Mouse (Mus musculus) gonadal fat pad, adult 2 months (tissue): ENCODE measurements around the gene Zfp92. TPM values are rescaled to one million over a fixed set of nuclear protein-coding genes. Genes with fewer than 3 reads are reported as not detected.
"Not testable (repeated sequence)": the region's sequence is repeated elsewhere in the genome, so short reads cannot be mapped to it uniquely, and the experiment has no call there.

ENCODE experiments used
- DNase-seq: peaks from one replicate; pipeline ENCODE4 v3.0.0-alpha.2; 2012; ENCODE audit warnings: low read depth
- polyA plus RNA-seq: library from polyadenylated mRNA; depleted of rRNA; stranded (reverse); fragments of >200 nt; gene quantifications from 2 replicates; pipeline ENCODE4 v1.2.3, GENCODE M21; 2012; rRNA removed

Gene Zfp92
- 0.09 and 0.12 TPM in 2 replicates for polyA plus RNA-seq

- no peak for DNase-seq
Observed at GRCm38 (mm10) chrX:73410880-73411517, at the start of gene Zfp92. Zfp92 (plus strand) TSS chrX:73411096.

- no peak for DNase-seq
Observed at GRCm38 (mm10) chrX:73363291-73363690, 47.6 kb upstream of the Zfp92 start.

- DNase-seq, result no peak
Observed at GRCm38 (mm10) chrX:73384419-73384818, 26.5 kb upstream of the Zfp92 start.

GRCm38 (mm10) chrX:73384924-73385323, 26.0 kb upstream of the Zfp92 start:
- no peak for DNase-seq

- no peak for DNase-seq
Observed at GRCm38 (mm10) chrX:73391481-73391880, 19.4 kb upstream of the Zfp92 start.

GRCm38 (mm10) chrX:73396446-73396845, 14.4 kb upstream of the Zfp92 start:
- no peak for DNase-seq

GRCm38 (mm10) chrX:73398636-73399035, 12.3 kb upstream of the Zfp92 start, which contains the start of gene Gm18336:
Gm18336 (minus strand) TSS chrX:73398736.
- not testable (repeated sequence) for DNase-seq

- DNase-seq, result no peak
Observed at GRCm38 (mm10) chrX:73400951-73401350, 9.9 kb upstream of the Zfp92 start.

- no peak for DNase-seq
Observed at GRCm38 (mm10) chrX:73401616-73402015, 9.3 kb upstream of the Zfp92 start.

- no peak for DNase-seq
Observed at GRCm38 (mm10) chrX:73412767-73413166, 1.9 kb downstream of the Zfp92 start.

- no peak for DNase-seq
Observed at GRCm38 (mm10) chrX:73430036-73430435, 19.1 kb downstream of the Zfp92 start.

GRCm38 (mm10) chrX:73432850-73433249, 22.0 kb downstream of the Zfp92 start:
- no peak for DNase-seq

- DNase-seq, result peak; percentile 34
Observed at GRCm38 (mm10) chrX:73435252-73435651, 24.4 kb downstream of the Zfp92 start, which contains the start of gene Trex2. Trex2 (minus strand) TSS chrX:73435344.

- DNase-seq, result no peak
Observed at GRCm38 (mm10) chrX:73441428-73441827, 30.5 kb downstream of the Zfp92 start.

GRCm38 (mm10) chrX:73451949-73452348, 41.1 kb downstream of the Zfp92 start:
- no peak for DNase-seq

- DNase-seq, result peak; percentile 51
Observed at GRCm38 (mm10) chrX:73458877-73459392, 48.0 kb downstream of the Zfp92 start, which contains the start of gene Haus7. Haus7 (minus strand) TSS chrX:73459044.

GRCm38 (mm10) chrX:73460792-73461191, 49.9 kb downstream of the Zfp92 start:
- DNase-seq, result no peak

GRCm38 (mm10) chrX:73465483-73466186, 54.7 kb downstream of the Zfp92 start:
- no peak for DNase-seq

- no peak for DNase-seq
Observed at GRCm38 (mm10) chrX:73467446-73468241, 56.7 kb downstream of the Zfp92 start.

- DNase-seq, result no peak
Observed at GRCm38 (mm10) chrX:73468330-73468729, 57.4 kb downstream of the Zfp92 start.

- no peak for DNase-seq
Observed at GRCm38 (mm10) chrX:73468752-73469151, 57.9 kb downstream of the Zfp92 start.

- no peak for DNase-seq
Observed at GRCm38 (mm10) chrX:73471764-73472163, 60.9 kb downstream of the Zfp92 start.
